Mouse (Mus musculus): ENCODE data around the gene Dscam.

The Dscam gene

GRCm38 (mm10) chr16:96661073-96661472, 509.5 kb downstream of the Dscam start:
- no peak for DNase-seq (ENCODE audit: low read depth, low spot score)

- no peak for DNase-seq (ENCODE audit: low read depth, low spot score)
Observed at GRCm38 (mm10) chr16:96659275-96659674, 511.3 kb downstream of the Dscam start.

- DNase-seq (ENCODE audit: low read depth, low spot score), result no peak
Observed at GRCm38 (mm10) chr16:96655548-96655947, 515.0 kb downstream of the Dscam start.

GRCm38 (mm10) chr16:96654054-96654453, 516.5 kb downstream of the Dscam start:
- DNase-seq (ENCODE audit: low read depth, low spot score), result no peak

- no peak for DNase-seq (ENCODE audit: low read depth, low spot score)
Observed at GRCm38 (mm10) chr16:96651444-96651843, 519.1 kb downstream of the Dscam start.

GRCm38 (mm10) chr16:96640101-96640500, 530.5 kb downstream of the Dscam start:
- DNase-seq (ENCODE audit: low read depth, low spot score), result no peak

- DNase-seq (ENCODE audit: low read depth, low spot score), result no peak
Observed at GRCm38 (mm10) chr16:96635916-96636315, 534.6 kb downstream of the Dscam start.

GRCm38 (mm10) chr16:96634791-96635143, 535.8 kb downstream of the Dscam start:
- DNase-seq (ENCODE audit: low read depth, low spot score), result no peak

GRCm38 (mm10) chr16:96634097-96634790, 536.3 kb downstream of the Dscam start:
- DNase-seq (ENCODE audit: low read depth, low spot score), result no peak

- no peak for DNase-seq (ENCODE audit: low read depth, low spot score)
Observed at GRCm38 (mm10) chr16:96630241-96630640, 540.3 kb downstream of the Dscam start.

GRCm38 (mm10) chr16:96629623-96630022, 540.9 kb downstream of the Dscam start:
- DNase-seq (ENCODE audit: low read depth, low spot score), result no peak

- no peak for DNase-seq (ENCODE audit: low read depth, low spot score)
Observed at GRCm38 (mm10) chr16:96625468-96625867, 545.1 kb downstream of the Dscam start.

- no peak for DNase-seq (ENCODE audit: low read depth, low spot score)
Observed at GRCm38 (mm10) chr16:96624570-96625411, 545.8 kb downstream of the Dscam start.

GRCm38 (mm10) chr16:96620861-96621260, 549.7 kb downstream of the Dscam start:
- no peak for DNase-seq (ENCODE audit: low read depth, low spot score)

- DNase-seq (ENCODE audit: low read depth, low spot score), result no peak
Observed at GRCm38 (mm10) chr16:96620402-96620801, 550.1 kb downstream of the Dscam start.

- no peak for DNase-seq (ENCODE audit: low read depth, low spot score)
Observed at GRCm38 (mm10) chr16:96617772-96618171, 552.8 kb downstream of the Dscam start.

- no peak for DNase-seq (ENCODE audit: low read depth, low spot score)
Observed at GRCm38 (mm10) chr16:96613275-96613674, 557.3 kb downstream of the Dscam start.

GRCm38 (mm10) chr16:96610806-96611205, 559.7 kb downstream of the Dscam start:
- DNase-seq (ENCODE audit: low read depth, low spot score), result peak; percentile 27

GRCm38 (mm10) chr16:96602206-96602605, 568.3 kb downstream of the Dscam start:
- DNase-seq (ENCODE audit: low read depth, low spot score), result no peak

- no peak for DNase-seq (ENCODE audit: low read depth, low spot score)
Observed at GRCm38 (mm10) chr16:96600791-96601190, 569.8 kb downstream of the Dscam start.

GRCm38 (mm10) chr16:96599401-96600060, 571.0 kb downstream of the Dscam start:
- no peak for DNase-seq (ENCODE audit: low read depth, low spot score)

GRCm38 (mm10) chr16:96575841-96576240, 594.7 kb downstream of the Dscam start:
- no peak for DNase-seq (ENCODE audit: low read depth, low spot score)
